Mouse (Mus musculus) sigmoid colon, adult 10 weeks (tissue): ENCODE measurements around the gene Gm17027. TPM values are rescaled to one million over a fixed set of nuclear protein-coding genes. Genes with fewer than 3 reads are reported as not detected.

Experiments
- polyA plus RNA-seq: library from polyadenylated mRNA; stranded (reverse); fragments of 350-450 nt; fragmentation: Illumina TruSeq; extraction: RNeasy Lipid Tissue Mini Kit (QIAGEN cat#74804); gene quantifications from one replicate; pipeline ENCODE4 v1.2.3, GENCODE M21; 2014; ENCODE audit warnings: low read depth, low replicate concordance

The Gm17027 gene
- not detected for polyA plus RNA-seq

DNA sequence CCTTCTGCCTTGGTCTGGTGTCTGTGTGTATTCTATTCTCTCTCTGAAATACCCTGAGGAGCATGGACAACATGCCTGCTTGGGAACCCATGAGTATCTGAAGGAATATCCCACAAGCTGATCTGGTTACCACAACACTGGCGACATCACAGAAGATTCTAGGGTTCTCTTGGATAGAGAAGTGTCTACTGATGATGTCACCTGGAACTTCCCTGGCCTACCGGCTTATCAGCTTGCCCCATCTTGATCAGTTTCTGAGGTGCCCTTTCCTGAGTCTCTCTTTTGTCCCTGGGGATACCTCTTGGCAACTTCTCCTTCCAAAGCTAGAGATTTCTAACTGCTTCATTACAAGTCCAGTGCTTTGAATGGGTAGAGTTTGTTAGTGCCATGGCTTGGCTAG, at the start of gene Gm17027:
TSS of gene Gm17027 (minus strand) at position 101 of the 400 bp plus-strand sequence.

DNA sequence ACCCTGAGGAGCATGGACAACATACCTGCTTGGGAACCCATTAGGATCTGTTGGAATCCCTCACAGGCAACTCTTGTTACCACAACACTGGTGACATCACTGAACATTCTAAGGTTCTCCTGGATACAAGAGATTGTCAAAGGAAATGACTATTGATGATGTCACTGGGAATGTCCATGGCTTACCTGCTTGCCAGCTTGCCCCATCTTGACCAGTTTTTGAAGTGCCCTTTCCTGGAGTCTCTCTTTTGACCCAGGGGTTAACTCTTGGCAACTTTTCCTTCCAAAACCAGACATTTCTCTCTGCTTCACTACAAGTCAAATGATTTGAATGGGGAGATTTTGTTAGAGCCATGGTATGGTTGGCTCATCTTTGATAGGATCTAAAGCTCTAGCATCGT, 28.3 kb upstream of the Gm17027 start, which contains the start of gene Gm3573:
TSS of gene Gm3573 (minus strand) at position 101 of the 400 bp plus-strand sequence.

DNA sequence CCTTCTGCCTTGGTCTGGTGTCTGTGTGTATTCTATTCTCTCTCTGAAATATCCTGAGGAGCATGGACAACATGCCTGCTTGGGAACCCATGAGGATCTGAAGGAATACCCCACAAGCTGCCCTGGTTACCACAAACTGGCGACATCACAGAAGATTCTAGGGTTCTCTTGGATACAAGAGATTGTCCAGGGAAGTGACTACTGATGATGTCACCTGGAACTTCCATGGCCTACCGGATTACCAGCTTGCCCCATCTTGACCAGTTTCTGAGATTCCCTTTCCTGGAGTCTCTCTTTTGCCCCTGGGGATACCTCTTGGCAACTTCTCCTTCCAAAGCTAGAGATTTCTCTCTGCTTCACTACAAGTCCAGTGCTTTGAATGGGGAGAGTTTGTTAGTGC, 45.2 kb downstream of the Gm17027 start, which contains the start of gene Gm7951:
TSS of gene Gm7951 (minus strand) at position 101 of the 400 bp plus-strand sequence.

Other genes with a start within 250 kb of the Gm17027 start
- not detected for gene 1700049E17Rik1, start 237.7 kb downstream of the Gm17027 start, polyA plus RNA-seq
- gene 1700024B05Rik, start 218.6 kb downstream of the Gm17027 start, polyA plus RNA-seq, result not detected
- gene Gm6401, start 194.7 kb downstream of the Gm17027 start, polyA plus RNA-seq, result not detected
- not detected for gene Gm3543, start 179.3 kb downstream of the Gm17027 start, polyA plus RNA-seq
- not detected for gene Gm7951, start 45.3 kb downstream of the Gm17027 start, polyA plus RNA-seq
- not detected for gene Gm3573, start 28.2 kb upstream of the Gm17027 start, polyA plus RNA-seq
- not detected for gene Gm17026, start 97.4 kb upstream of the Gm17027 start, polyA plus RNA-seq
- not detected for gene Gm9611, start 134.7 kb upstream of the Gm17027 start, polyA plus RNA-seq
- not detected for gene Gm7995, start 147.6 kb upstream of the Gm17027 start, polyA plus RNA-seq